Mouse (Mus musculus) liver, adult 2 months (tissue): ENCODE results near the gene Lrrfip1. TPM values are rescaled to one million over a fixed set of nuclear protein-coding genes. Genes with fewer than 3 reads are reported as not detected.

ENCODE experiments used
- DNase-seq: peaks from one replicate; pipeline ENCODE4 v3.0.0-alpha.2; 2011; ENCODE audit warnings: low read depth, low spot score; ENCODE audit errors: extremely low read depth
- H3K27ac ChIP-seq: fragments of 200-500 bp; replicated peaks from 2 replicates; pipeline ENCODE4 v1.5.1; 2012; ENCODE audit warnings: low read depth, mild to moderate bottlenecking, control low read depth, inconsistent platforms, low read length; ENCODE audit not compliant: insufficient read depth
- H3K27me3 ChIP-seq: fragments of 200-500 bp; 2 replicates; pipeline ENCODE4 v1.6.1; 2012; ENCODE audit warnings: mild to moderate bottlenecking, moderate library complexity, low read length, inconsistent platforms; ENCODE audit not compliant: control insufficient read depth, insufficient read depth
- H3K36me3 ChIP-seq: fragments of 200-500 bp; 2 replicates; pipeline ENCODE4 v1.6.1; 2012; ENCODE audit warnings: low read length, inconsistent platforms; ENCODE audit not compliant: control insufficient read depth, insufficient read depth
- H3K4me1 ChIP-seq: fragments of 200-500 bp; 2 replicates; pipeline ENCODE4 v1.6.1; 2011; ENCODE audit warnings: low read length; ENCODE audit not compliant: control insufficient read depth, insufficient read depth
- H3K4me3 ChIP-seq: fragments of 200-500 bp; 2 replicates; pipeline ENCODE4 v1.5.1; 2011; ENCODE audit warnings: low read depth, mild to moderate bottlenecking, control low read depth, low read length, moderate library complexity; ENCODE audit not compliant: insufficient read depth
- H3K79me2 ChIP-seq: fragments of 200-500 bp; 2 replicates; pipeline ENCODE4 v1.6.1; 2012; ENCODE audit warnings: inconsistent platforms, mild to moderate bottlenecking, low read length, moderate library complexity; ENCODE audit not compliant: control insufficient read depth, insufficient read depth
- H3K9ac ChIP-seq: fragments of 200-500 bp; 2 replicates; pipeline ENCODE4 v1.6.1; 2012; ENCODE audit warnings: low read depth, mild to moderate bottlenecking, control low read depth, inconsistent platforms, low read length
- CTCF ChIP-seq: fragments of 200-500 bp; IDR thresholded peaks from 2 replicates; pipeline ENCODE4 v1.5.1; 2011; ENCODE audit warnings: low read depth, low read length, control low read depth
- POLR2A ChIP-seq: fragments of 200-500 bp; IDR thresholded peaks from 2 replicates; pipeline ENCODE4 v1.6.1; 2011; ENCODE audit warnings: low read length, control low read depth; ENCODE audit not compliant: insufficient read depth; ENCODE audit errors: extremely low read depth
- WGBS: fragments of 180-500 bp; shearing (Covaris S2); methylation state at CpG from one replicate; pipeline ENCODE4 v1.1.7; 2018; 5-methylcytosine and 5-hydroxymethylcytosine counted together
- polyA plus RNA-seq: library from polyadenylated mRNA; depleted of rRNA; stranded (reverse); fragments of >200 nt; gene quantifications from 2 replicates; pipeline ENCODE4 v1.2.3, GENCODE M21; 2012
- total RNA-seq: library from RNA; depleted of rRNA; stranded (reverse); fragments of >200 nt; gene quantifications from 2 replicates; pipeline ENCODE4 v1.2.3, GENCODE M21; 2014

Lrrfip1 gene
- total and polyA plus RNA-seq, 2 experiments, result 4.8 to 22.4 TPM

DNA sequence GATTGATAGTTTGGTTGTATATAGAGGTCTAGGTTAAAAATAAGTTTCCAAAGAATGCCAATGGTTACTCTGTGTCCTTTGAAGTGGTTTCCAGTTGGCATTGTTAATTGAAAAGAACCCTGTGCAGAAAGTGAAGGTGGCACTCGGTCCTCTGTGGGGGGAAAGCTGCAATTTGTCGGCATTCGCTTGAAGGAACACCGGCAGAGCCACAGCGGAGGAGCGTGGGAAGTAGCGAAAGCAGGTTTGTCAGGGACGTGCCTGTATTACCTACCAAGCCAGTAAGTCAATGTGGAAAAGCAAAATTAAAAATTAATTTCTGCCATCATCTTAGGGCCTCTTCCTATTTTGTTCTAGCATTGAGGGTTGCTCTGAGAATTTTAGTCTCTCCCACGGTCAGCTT lies 8.2 kb downstream of the Lrrfip1 start:
- H3K36me3 ChIP-seq, result no peaks in the 10 kb centered on the region
- H3K79me2 ChIP-seq, result no peaks in the 10 kb centered on the region
- TF ChIP-seq CTCF (no peak), POLR2A (no peak)
- no peak for DNase-seq
- H3K4me3 ChIP-seq, result no peak overlapping the region
- H3K4me1 ChIP-seq, result no peaks in the 10 kb centered on the region
- 0 out of 2 replicates have a peak, but pooled peaks cover 2% of the 10 kb centered on the region for H3K27me3 ChIP-seq
- no peak overlapping the region for H3K27ac ChIP-seq
- 45% methylated on average over 9 of the region's 9 CpGs for WGBS
- H3K9ac ChIP-seq, result no peak overlapping the region

DNA sequence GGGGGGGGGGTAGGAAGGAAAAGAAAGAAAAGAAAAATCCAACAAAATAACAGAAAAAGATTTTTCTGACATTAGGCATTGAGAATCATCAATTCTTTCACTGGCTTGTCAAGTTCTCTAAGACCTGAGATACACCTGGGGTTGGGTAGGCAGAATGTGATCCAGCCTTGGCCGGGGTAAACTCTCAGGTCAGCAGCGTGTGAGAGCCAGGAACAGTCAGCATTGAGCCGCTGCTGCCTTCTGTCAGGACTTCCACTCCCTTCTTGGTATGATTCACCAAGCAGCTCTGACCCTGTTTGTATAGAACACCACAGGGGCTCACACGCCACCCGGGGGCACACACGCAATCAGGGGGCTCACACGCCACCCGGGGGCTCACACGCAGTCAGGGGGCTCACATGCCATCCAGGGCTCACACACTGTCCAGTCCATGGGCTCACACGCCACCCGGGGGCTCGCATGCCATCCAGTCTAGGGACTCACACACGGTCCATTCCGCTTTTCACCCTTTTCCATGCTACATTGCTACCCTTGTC lies 9.7 kb downstream of the Lrrfip1 start:
- H3K36me3 ChIP-seq, result no peaks in the 10 kb centered on the region
- 0 out of 2 replicates have a peak, but pooled peaks cover 2% of the 10 kb centered on the region for H3K27me3 ChIP-seq
- no peak overlapping the region for H3K27ac ChIP-seq
- no peak for DNase-seq
- H3K4me1 ChIP-seq, result no peaks in the 10 kb centered on the region
- no peak overlapping the region for H3K9ac ChIP-seq
- no peak overlapping the region for H3K4me3 ChIP-seq
- H3K79me2 ChIP-seq, result no peaks in the 10 kb centered on the region
- 95% methylated on average over 14 of the region's 14 CpGs for WGBS
- TF ChIP-seq POLR2A (no peak), CTCF (no peak)

DNA sequence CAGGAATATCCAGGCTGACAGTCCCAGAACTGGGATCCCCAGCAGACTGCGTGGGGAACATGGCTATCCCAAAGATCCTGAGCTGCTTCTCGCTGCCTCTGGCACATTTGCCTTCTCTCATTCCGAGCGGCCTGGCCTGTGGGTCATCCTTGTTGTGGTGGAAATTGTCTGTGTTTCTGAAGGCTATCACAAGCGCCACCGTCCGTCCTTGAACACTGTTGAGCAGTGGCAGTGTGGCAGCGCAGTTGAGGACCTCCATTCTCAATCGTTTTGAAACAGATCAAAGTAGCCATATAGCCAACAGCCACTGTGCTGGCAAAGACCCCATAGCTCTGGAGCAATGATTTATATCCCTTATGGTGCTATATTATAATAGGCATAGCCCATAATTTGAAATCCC lies 10.2 kb downstream of the Lrrfip1 start:
- Histone ChIP-seq H3K9ac (no peak overlapping the region), H3K27ac (no peak overlapping the region)
- no peak for TF ChIP-seq CTCF
- no peak for TF ChIP-seq POLR2A

DNA sequence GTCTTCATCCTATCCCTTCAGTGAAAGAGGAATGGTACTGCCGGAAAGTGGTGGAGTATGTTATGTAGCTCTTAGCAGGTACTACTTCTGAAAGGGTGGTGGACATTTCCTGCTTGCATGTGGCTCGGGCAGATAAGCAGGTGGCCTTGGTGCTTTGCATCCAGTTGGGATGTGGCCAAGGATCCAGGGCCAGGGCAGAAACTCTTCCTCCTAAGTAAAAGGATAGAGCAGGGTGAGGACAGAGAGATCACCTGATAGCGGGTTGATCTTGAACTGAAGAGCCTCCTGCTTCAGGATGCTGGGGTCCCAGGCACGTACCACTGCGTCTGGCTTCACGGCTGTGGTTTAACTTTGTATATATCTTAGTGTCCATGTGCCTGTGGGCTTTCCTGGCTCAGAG lies 10.7 kb downstream of the Lrrfip1 start:
- H3K27me3 ChIP-seq, result 0 out of 2 replicates have a peak, but pooled peaks cover 2% of the 10 kb centered on the region
- TF ChIP-seq CTCF (no peak), POLR2A (no peak)
- 81% methylated on average over 6 of the region's 6 CpGs for WGBS
- no peaks in the 10 kb centered on the region for H3K36me3 ChIP-seq
- no peak overlapping the region for H3K9ac ChIP-seq
- no peaks in the 10 kb centered on the region; the same call in 1 of the 2 replicates for H3K4me1 ChIP-seq
- no peaks in the 10 kb centered on the region for H3K79me2 ChIP-seq
- H3K27ac ChIP-seq, result no peak overlapping the region
- DNase-seq, result no peak
- no peak overlapping the region for H3K4me3 ChIP-seq

More for the DNA sequence above, 10.2 kb downstream of the Lrrfip1 start:
- 93% methylated on average over 9 of the region's 9 CpGs for WGBS
- no peaks in the 10 kb centered on the region for H3K36me3 ChIP-seq
- H3K79me2 ChIP-seq, result no peaks in the 10 kb centered on the region
- no peak for DNase-seq
- H3K4me3 ChIP-seq, result no peak overlapping the region
- no peaks in the 10 kb centered on the region; the same call in 1 of the 2 replicates for H3K4me1 ChIP-seq
- H3K27me3 ChIP-seq, result 0 out of 2 replicates have a peak, but pooled peaks cover 2% of the 10 kb centered on the region

DNA sequence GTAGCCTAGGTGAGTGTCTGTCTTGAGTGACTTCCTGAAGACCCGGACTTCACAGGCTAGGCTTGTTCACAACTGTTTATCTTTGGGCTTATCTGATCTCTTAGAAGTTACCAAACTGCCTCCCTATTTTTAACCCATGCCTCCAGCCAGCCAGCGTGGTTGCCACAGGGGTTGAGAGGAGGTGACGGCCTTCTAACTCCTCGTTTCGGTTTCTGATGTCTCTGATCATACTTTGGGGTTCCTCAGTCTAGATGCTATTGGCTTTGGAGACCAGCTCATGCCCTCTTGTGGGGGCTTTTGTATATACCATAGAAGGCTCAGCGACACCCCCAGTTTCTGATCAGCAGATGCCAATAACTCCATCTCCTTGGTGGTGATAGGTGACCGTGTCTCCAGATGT lies 11.7 kb downstream of the Lrrfip1 start:
- H3K79me2 ChIP-seq, result no peaks in the 10 kb centered on the region
- 83% methylated on average over 7 of the region's 7 CpGs for WGBS
- no peaks in the 10 kb centered on the region; the same call in 1 of the 2 replicates for H3K4me1 ChIP-seq
- no peak for DNase-seq
- H3K27ac ChIP-seq, result no peak overlapping the region
- TF ChIP-seq CTCF (no peak), POLR2A (no peak)
- no peak overlapping the region for H3K9ac ChIP-seq
- H3K36me3 ChIP-seq, result no peaks in the 10 kb centered on the region
- H3K27me3 ChIP-seq, result 0 out of 2 replicates have a peak, but pooled peaks cover 2% of the 10 kb centered on the region
- H3K4me3 ChIP-seq, result no peak overlapping the region

DNA sequence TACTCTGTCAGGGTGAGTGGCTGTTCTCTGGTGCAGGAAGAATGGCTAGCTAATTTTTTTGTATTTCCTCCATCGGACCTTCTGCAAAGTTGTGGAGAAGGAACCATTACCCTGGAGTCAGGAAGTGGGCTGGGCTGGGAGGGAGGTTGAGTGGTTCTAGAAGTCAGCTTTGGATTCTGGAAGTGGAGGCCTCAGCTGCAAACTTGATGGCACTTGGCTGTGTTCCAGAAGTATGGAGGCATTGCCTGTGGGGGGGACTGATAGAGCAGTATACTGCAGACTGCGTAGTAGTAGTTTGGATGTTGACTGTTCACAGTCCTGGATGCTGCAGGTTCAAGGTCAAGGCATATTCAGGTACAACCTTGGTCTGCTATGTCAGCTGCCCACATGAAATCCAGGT lies 12.2 kb downstream of the Lrrfip1 start:
- Histone ChIP-seq H3K4me1 (no peaks in the 10 kb centered on the region; the same call in 1 of the 2 replicates), H3K79me2 (no peaks in the 10 kb centered on the region), H3K4me3 (no peak overlapping the region), H3K27ac (no peak overlapping the region), H3K9ac (no peak overlapping the region), H3K36me3 (no peaks in the 10 kb centered on the region), H3K27me3 (0 out of 2 replicates have a peak, but pooled peaks cover 2% of the 10 kb centered on the region)
- DNase-seq, result no peak
- TF ChIP-seq POLR2A (no peak), CTCF (no peak)
- 80% methylated on average over 2 of the region's 2 CpGs for WGBS
